Mouse (Mus musculus) neural tube, embryonic 13.5 days (tissue): ENCODE data around the gene Kcnk4. TPM values are rescaled to one million over a fixed set of nuclear protein-coding genes. Genes with fewer than 3 reads are reported as not detected.
A peak's percentile ranks its signal among the peaks of the same experiment; 100 is the strongest.

Experiments used
- ATAC-seq: fragments of 200-750 bp; cut with Nextera tagmentation; 2 replicates; pipeline ENCODE4 v1.8.0; 2017; ENCODE audit warnings: low read depth, mild to moderate bottlenecking, moderate TSS enrichment, moderate library complexity
- H3K27ac ChIP-seq: fragments of 300-500 bp; sonication (generic); replicated peaks from 2 replicates; pipeline ENCODE4 v1.5.1; 2015; ENCODE audit warnings: moderate library complexity, mild to moderate bottlenecking, inconsistent platforms
- H3K27me3 ChIP-seq: fragments of 300-500 bp; sonication (generic); 2 replicates; pipeline ENCODE4 v1.6.1; 2015; ENCODE audit warnings: mild to moderate bottlenecking, inconsistent platforms
- H3K36me3 ChIP-seq: fragments of 300-500 bp; sonication (generic); 2 replicates; pipeline ENCODE4 v1.6.1; 2015; ENCODE audit warnings: mild to moderate bottlenecking, inconsistent platforms
- H3K4me1 ChIP-seq: fragments of 300-500 bp; sonication (generic); replicated peaks from 2 replicates; pipeline ENCODE4 v1.6.1; 2015; ENCODE audit warnings: inconsistent platforms
- H3K4me2 ChIP-seq: fragments of 300-500 bp; sonication (generic); 2 replicates; pipeline ENCODE4 v1.6.1; 2015; ENCODE audit warnings: inconsistent platforms, mild to moderate bottlenecking, moderate library complexity
- H3K4me3 ChIP-seq: fragments of 300-500 bp; sonication (generic); 2 replicates; pipeline ENCODE4 v1.5.1; 2015; ENCODE audit warnings: mild to moderate bottlenecking, inconsistent platforms
- H3K9ac ChIP-seq: fragments of 300-500 bp; sonication (generic); 2 replicates; pipeline ENCODE4 v1.6.1; 2015; ENCODE audit warnings: moderate library complexity, mild to moderate bottlenecking, inconsistent platforms
- H3K9me3 ChIP-seq: fragments of 300-500 bp; sonication (generic); 2 replicates; pipeline ENCODE4 v1.6.1; 2016; ENCODE audit warnings: inconsistent platforms
- WGBS: fragments of 180-500 bp; shearing (Covaris S2); methylation state at CpG from one replicate; pipeline ENCODE4 v1.1.7; 2015; 5-methylcytosine and 5-hydroxymethylcytosine counted together
- polyA plus RNA-seq: library from polyadenylated mRNA; unstranded; fragments of >200 nt; fragmentation: Nextera tagmentation; extraction: Ambion mirVana; gene quantifications from 2 replicates; pipeline ENCODE4 v1.2.1, GENCODE M21; 2015

Kcnk4 gene
- 3.4 and 5.2 TPM in 2 replicates for polyA plus RNA-seq

DNA sequence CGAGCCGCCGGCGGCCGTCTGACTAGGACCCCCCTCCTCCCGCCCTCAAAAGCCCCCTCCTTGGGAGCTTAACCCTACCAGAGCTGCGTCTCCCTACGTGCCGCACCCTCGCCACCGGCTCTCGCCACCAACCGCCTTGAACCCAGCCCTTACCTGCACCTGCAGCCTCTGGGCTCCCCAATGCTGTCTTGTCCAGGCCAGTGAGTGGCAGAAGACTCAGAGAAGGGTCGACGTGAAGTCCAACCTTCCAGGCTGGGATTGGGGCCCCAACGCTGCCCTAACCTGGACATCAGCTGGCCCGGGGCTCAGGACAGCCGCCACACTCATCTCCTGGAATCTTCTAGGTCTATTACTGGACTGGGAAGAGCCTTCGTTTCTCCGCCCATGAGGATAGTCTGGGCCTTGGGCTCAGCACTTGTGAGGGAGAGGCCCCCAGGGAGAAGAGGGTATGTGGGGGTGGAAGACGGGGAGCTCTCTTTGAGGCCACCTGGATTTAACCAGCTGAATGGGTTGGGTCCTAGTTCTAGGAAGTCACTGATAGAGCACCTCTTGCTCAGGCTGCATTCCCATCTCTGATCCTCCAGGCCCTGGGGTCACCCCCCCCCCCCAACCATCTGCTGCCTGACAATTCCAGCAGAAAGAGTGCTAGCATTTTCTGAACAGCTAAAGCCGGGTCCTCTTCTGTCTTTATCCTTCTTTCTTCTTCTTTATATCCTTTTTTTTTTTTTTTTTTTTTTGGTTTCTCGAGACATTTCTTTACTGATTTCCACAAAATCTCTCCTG, at the start of gene Kcnk4:
Kcnk4 (minus strand) TSS at position 321 of the 783 bp plus-strand sequence.
- Histone ChIP-seq H3K4me1 (peaks cover 33% of the 10 kb centered on the region), H3K9ac (peak within 1 kb of the TSS; percentile 75), H3K27ac (no peak within 1 kb of the TSS), H3K27me3 (peaks cover 74% of the 10 kb centered on the region), H3K36me3 (no peaks in the 10 kb centered on the region; the same call in 1 of the 2 replicates), H3K4me3 (peak within 1 kb of the TSS; percentile 42), H3K9me3 (no peaks in the 10 kb centered on the region), H3K4me2 (peak within 1 kb of the TSS; percentile 69)
- no peak for ATAC-seq
- WGBS: 11% methylated on average over 23 of the region's 23 CpGs

DNA sequence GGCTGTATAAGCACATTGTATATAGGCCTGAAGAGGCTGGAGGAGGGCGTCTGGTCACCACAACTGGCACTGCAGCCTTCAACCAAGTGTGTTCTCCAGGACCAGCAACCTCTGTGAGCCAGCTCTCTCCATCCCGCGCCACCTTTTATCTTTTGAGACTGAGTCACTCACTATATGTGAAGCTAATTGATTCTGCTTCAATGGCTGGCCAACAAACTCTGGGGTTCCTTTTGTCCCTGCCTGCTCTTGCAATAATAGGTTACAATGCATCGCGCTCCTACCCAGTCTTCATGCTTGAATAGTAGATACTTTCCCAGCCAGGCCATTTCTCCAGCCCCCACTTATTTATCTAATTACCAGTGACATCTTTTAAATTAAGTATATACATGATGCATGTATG, 49.3 kb upstream of the Kcnk4 start:
- Histone ChIP-seq H3K9me3 (no peaks in the 10 kb centered on the region), H3K4me1 (peaks cover 41% of the 10 kb centered on the region), H3K27ac (0 out of 2 replicates have a peak overlapping the region, but pooled peaks have one; percentile 4), H3K9ac (no peak overlapping the region), H3K36me3 (peaks cover 31% of the 10 kb centered on the region), H3K4me3 (no peak overlapping the region), H3K27me3 (no peaks in the 10 kb centered on the region), H3K4me2 (no peak overlapping the region)
- no peak for ATAC-seq
- WGBS: 39% methylated on average over 5 of the region's 5 CpGs

GRCm38 (mm10) chr19:6981465-6981864, 47.1 kb upstream of the Kcnk4 start:
- H3K27me3 ChIP-seq: no peaks in the 10 kb centered on the region
- peaks cover 50% of the 10 kb centered on the region for H3K36me3 ChIP-seq
- H3K4me1 ChIP-seq: peaks cover 46% of the 10 kb centered on the region
- H3K4me3 ChIP-seq: peak overlapping the region; percentile 63; the same call in 1 of the 2 replicates
- H3K4me2 ChIP-seq: peak overlapping the region; percentile 92; the same call in 1 of the 2 replicates
- H3K27ac ChIP-seq: no peak overlapping the region
- 90% methylated on average over 4 of the region's 4 CpGs for WGBS
- ATAC-seq: no peak
- H3K9ac ChIP-seq: no peak overlapping the region
- no peaks in the 10 kb centered on the region for H3K9me3 ChIP-seq

DNA sequence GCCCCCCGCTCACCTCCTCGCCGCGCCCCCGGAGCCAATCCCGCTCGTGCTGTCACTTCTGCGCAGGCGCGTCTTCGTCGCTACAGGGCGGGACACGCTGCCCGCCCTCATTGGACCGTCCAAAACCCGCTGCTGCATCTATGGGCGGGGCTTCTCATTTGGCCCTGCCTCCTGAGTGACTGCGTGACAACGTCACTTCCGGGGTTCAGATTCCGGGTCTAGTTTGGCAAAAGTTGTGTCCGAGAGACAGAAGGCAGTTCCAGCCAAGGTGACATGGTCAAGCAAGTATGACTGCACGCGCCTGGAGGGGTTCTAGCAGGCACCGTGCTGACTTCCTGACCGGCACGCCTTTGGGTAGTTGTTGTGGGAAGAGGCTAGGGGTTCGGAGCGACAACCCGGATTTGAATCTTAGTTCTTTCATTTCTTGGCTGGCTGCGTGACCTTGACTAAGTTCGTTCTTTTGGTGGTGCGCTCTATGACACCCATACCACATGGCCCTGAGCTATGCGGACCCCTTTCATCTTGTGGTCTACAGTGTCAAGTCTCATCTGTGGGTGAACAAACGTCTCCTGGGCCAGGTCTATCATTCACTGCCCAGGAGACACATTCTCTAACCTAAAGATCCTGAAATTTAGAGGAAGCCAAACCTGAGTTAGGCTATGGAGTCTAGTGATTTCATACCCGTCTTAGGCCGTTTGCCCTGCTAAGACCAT, 46.2 kb upstream of the Kcnk4 start, which contains the start of gene Fkbp2:
Fkbp2 (minus strand) TSS at position 121 of the 713 bp plus-strand sequence.
- H3K36me3 ChIP-seq: peaks cover 49% of the 10 kb centered on the region
- peak within 1 kb of the TSS; percentile 63 for H3K4me3 ChIP-seq
- H3K4me1 ChIP-seq: peaks cover 49% of the 10 kb centered on the region
- H3K4me2 ChIP-seq: peak within 1 kb of the TSS; percentile 92
- no peaks in the 10 kb centered on the region for H3K27me3 ChIP-seq
- peak within 1 kb of the TSS; percentile 80 for H3K9ac ChIP-seq
- peak; percentile 92 for ATAC-seq
- H3K27ac ChIP-seq: peak within 1 kb of the TSS; percentile 94
- H3K9me3 ChIP-seq: no peaks in the 10 kb centered on the region
- 2% methylated on average over 38 of the region's 38 CpGs for WGBS

DNA sequence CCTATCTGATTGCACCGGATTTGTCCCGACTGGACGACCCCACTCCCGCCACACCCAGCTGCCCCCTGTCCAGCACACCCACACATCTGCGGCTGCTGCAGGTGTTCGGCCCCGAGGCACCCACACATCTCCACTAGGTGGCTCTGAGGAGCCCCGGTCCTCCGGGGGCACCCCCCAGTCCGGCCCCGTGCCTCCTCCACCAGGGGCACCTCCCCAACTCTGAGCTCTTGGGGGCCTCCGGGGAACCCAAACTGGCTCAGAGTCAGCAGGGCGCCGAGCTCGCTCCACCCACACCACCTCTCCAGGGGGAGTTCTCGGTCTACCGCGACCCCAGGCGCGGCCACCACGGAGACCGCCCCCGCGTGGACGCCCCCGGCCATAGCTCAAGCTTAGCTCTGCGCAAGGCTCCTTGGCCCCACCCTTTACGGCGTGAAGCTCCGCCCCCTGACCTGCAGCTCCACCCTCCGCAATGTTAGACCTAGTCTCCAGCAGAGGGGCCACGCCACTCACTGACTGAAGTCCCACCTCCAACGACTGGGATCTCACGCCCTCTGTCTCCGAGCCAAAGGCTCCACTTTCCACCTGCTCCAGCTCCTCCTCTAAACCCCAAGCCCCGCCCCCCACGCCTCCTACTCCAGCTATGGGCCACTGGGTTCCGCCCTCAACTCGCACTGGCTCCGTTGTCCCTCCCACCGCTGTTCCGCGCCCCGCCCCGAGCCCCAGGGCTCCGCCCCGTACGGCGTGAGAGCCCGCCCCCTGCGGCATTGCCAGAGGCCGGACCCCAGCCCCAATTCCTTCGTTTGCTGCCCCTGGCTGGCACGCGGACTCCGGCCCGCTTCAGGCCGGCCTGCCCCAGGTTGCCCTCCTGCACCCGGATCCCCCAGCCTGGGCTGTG, 45.4 kb upstream of the Kcnk4 start:
- no peaks in the 10 kb centered on the region for H3K27me3 ChIP-seq
- 2% methylated on average over 59 of the region's 59 CpGs for WGBS
- peak overlapping the region; percentile 92 for H3K4me2 ChIP-seq
- peak overlapping the region; percentile 80 for H3K9ac ChIP-seq
- H3K27ac ChIP-seq: peak overlapping the region; percentile 94
- H3K4me1 ChIP-seq: peaks cover 49% of the 10 kb centered on the region
- H3K4me3 ChIP-seq: peak overlapping the region; percentile 63
- ATAC-seq: peak; percentile 88
- H3K36me3 ChIP-seq: peaks cover 41% of the 10 kb centered on the region
- H3K9me3 ChIP-seq: no peaks in the 10 kb centered on the region

- peak overlapping the region; percentile 63 for H3K4me3 ChIP-seq
- ATAC-seq: no peak
- WGBS: 12% methylated on average over 11 of the region's 11 CpGs
- peak overlapping the region; percentile 94 for H3K27ac ChIP-seq
- no peaks in the 10 kb centered on the region for H3K9me3 ChIP-seq
- H3K4me1 ChIP-seq: peaks cover 50% of the 10 kb centered on the region
- H3K9ac ChIP-seq: peak overlapping the region; percentile 73
- H3K4me2 ChIP-seq: peak overlapping the region; percentile 92
- H3K27me3 ChIP-seq: no peaks in the 10 kb centered on the region
- peaks cover 37% of the 10 kb centered on the region for H3K36me3 ChIP-seq
Observed at GRCm38 (mm10) chr19:6979001-6979479, 44.7 kb upstream of the Kcnk4 start.

- WGBS: 58% methylated on average over 3 of the region's 3 CpGs
- Histone ChIP-seq H3K27me3 (no peaks in the 10 kb centered on the region), H3K4me3 (peak overlapping the region; percentile 63), H3K9me3 (no peaks in the 10 kb centered on the region), H3K4me1 (peaks cover 55% of the 10 kb centered on the region), H3K36me3 (peaks cover 33% of the 10 kb centered on the region), H3K4me2 (peak overlapping the region; percentile 92), H3K27ac (peak overlapping the region; percentile 94), H3K9ac (peak overlapping the region; percentile 73)
- ATAC-seq: no peak
Observed at GRCm38 (mm10) chr19:6978639-6978974, 44.3 kb upstream of the Kcnk4 start.

GRCm38 (mm10) chr19:6977759-6978638, 43.7 kb upstream of the Kcnk4 start:
- WGBS: 85% methylated on average over 13 of the region's 13 CpGs
- Histone ChIP-seq H3K9me3 (no peaks in the 10 kb centered on the region), H3K27ac (peak overlapping the region; percentile 94), H3K36me3 (peaks cover 29% of the 10 kb centered on the region), H3K4me2 (peak overlapping the region; percentile 92), H3K4me3 (peak overlapping the region; percentile 63), H3K4me1 (peaks cover 55% of the 10 kb centered on the region), H3K9ac (peak overlapping the region; percentile 73), H3K27me3 (no peaks in the 10 kb centered on the region)
- ATAC-seq: no peak

GRCm38 (mm10) chr19:6975537-6976521, 41.5 kb upstream of the Kcnk4 start, which contains the start of gene Plcb3:
Gene Plcb3 (minus strand): TSS chr19:6976470.
- WGBS: 0% methylated on average over 16 of the region's 16 CpGs
- no peak for ATAC-seq
- H3K4me1 ChIP-seq: peaks cover 60% of the 10 kb centered on the region

More at GRCm38 (mm10) chr19:6975537-6976521, 41.5 kb upstream of the Kcnk4 start, which contains the start of gene Plcb3:
- peaks cover 19% of the 10 kb centered on the region for H3K36me3 ChIP-seq
- peak within 1 kb of the TSS; percentile 89 for H3K9ac ChIP-seq
- no peaks in the 10 kb centered on the region for H3K9me3 ChIP-seq
- H3K4me3 ChIP-seq: peak within 1 kb of the TSS; percentile 69
- peaks cover under 1% of the 10 kb centered on the region; the same call in 1 of the 2 replicates for H3K27me3 ChIP-seq
- peak within 1 kb of the TSS; percentile 96 for H3K27ac ChIP-seq
- H3K4me2 ChIP-seq: peak within 1 kb of the TSS; percentile 92
